Mouse (Mus musculus) forebrain, embryonic 14.5 days (tissue): ENCODE data around the gene Alk. TPM values are rescaled to one million over a fixed set of nuclear protein-coding genes. Genes with fewer than 3 reads are reported as not detected.

ENCODE experiments used
- ATAC-seq: fragments of 200-750 bp; cut with Nextera tagmentation; 2 replicates; pipeline ENCODE4 v1.8.0; 2017; ENCODE audit warnings: mild to moderate bottlenecking, moderate library complexity
- DNase-seq: peaks from one replicate; pipeline ENCODE4 v3.0.0-alpha.2; 2015; ENCODE audit warnings: low spot score
- H3K27ac ChIP-seq: fragments of 300-500 bp; sonication (generic); 2 replicates; pipeline ENCODE4 v1.5.1; 2014; ENCODE audit warnings: low read depth, mild to moderate bottlenecking, control low read depth, low read length, moderate library complexity
- H3K27me3 ChIP-seq: fragments of 300-500 bp; sonication (generic); replicated peaks from 2 replicates; pipeline ENCODE4 v1.6.1; 2014; ENCODE audit warnings: low read length, control low read depth, mixed read lengths; ENCODE audit not compliant: control insufficient read depth, insufficient read depth
- H3K36me3 ChIP-seq: fragments of 300-500 bp; sonication (generic); 2 replicates; pipeline ENCODE4 v1.6.1; 2014; ENCODE audit warnings: low read length, control low read depth; ENCODE audit not compliant: control insufficient read depth, insufficient read depth
- H3K4me1 ChIP-seq: fragments of 300-500 bp; sonication (generic); 2 replicates; pipeline ENCODE4 v1.6.1; 2014; ENCODE audit warnings: antibody characterized with exemption, low read length, control low read depth; ENCODE audit not compliant: control insufficient read depth, insufficient read depth
- H3K4me2 ChIP-seq: fragments of 300-500 bp; sonication (generic); 2 replicates; pipeline ENCODE4 v1.6.1; 2014; ENCODE audit warnings: mild to moderate bottlenecking, control low read depth, low read length
- H3K4me3 ChIP-seq: fragments of 300-500 bp; sonication (generic); 2 replicates; pipeline ENCODE4 v1.5.1; 2014; ENCODE audit warnings: low read depth, low read length, control low read depth
- H3K9ac ChIP-seq: fragments of 300-500 bp; sonication (generic); 2 replicates; pipeline ENCODE4 v1.6.1; 2014; ENCODE audit warnings: mild to moderate bottlenecking, low read length, control low read depth, moderate library complexity
- H3K9me3 ChIP-seq: fragments of 300-500 bp; sonication (generic); replicated peaks from 2 replicates; pipeline ENCODE4 v1.6.1; 2016; ENCODE audit warnings: low read length, control low read depth, mixed read lengths; ENCODE audit not compliant: control insufficient read depth
- WGBS: fragments of 180-500 bp; shearing (Covaris S2); extraction: QIAGEN DNeasy Blood & Tissue Kit; methylation state at CpG from one replicate; pipeline ENCODE4 v1.1.7; 2014; 5-methylcytosine and 5-hydroxymethylcytosine counted together
- polyA plus RNA-seq: library from polyadenylated mRNA; unstranded; fragments of >200 nt; fragmentation: Nextera tagmentation; extraction: Ambion mirVana; gene quantifications from 2 replicates; pipeline ENCODE4 v1.2.1, GENCODE M21; 2014

Alk gene
- 0.55 and 1.3 TPM in 2 replicates for polyA plus RNA-seq

- peak; percentile 97 for ATAC-seq
- WGBS = under 1% methylated on average over 12 of the region's 32 CpGs
These were observed at the start of gene Alk for GRCm38 (mm10) chr17:72604610-72604980. TSS of gene Alk (minus strand) at chr17:72604627.

GRCm38 (mm10) chr17:72652801-72653200 is 48.4 kb upstream of the Alk start:
- Histone ChIP-seq H3K27me3 (no peaks in the 10 kb centered on the region), H3K4me1 (no peaks in the 10 kb centered on the region), H3K27ac (no peak overlapping the region), H3K4me3 (no peak overlapping the region), H3K9me3 (no peaks in the 10 kb centered on the region), H3K36me3 (no peaks in the 10 kb centered on the region), H3K4me2 (no peak overlapping the region), H3K9ac (no peak overlapping the region)
- DNase-seq (no peak), ATAC-seq (no peak)
- 93% methylated on average over 1 of the region's 1 CpGs for WGBS

More at GRCm38 (mm10) chr17:72604610-72604980, at the start of gene Alk:
- no peaks in the 10 kb centered on the region for H3K36me3 ChIP-seq
- H3K27ac ChIP-seq = no peak within 1 kb of the TSS
- peak within 1 kb of the TSS; percentile 54 for H3K4me3 ChIP-seq
- peak within 1 kb of the TSS; percentile 99 for H3K4me2 ChIP-seq
- peak; percentile 98 for DNase-seq
- H3K27me3 ChIP-seq = no peaks in the 10 kb centered on the region; the same call in 1 of the 2 replicates
- H3K9ac ChIP-seq = peak within 1 kb of the TSS; percentile 56
- H3K9me3 ChIP-seq = no peaks in the 10 kb centered on the region
- H3K4me1 ChIP-seq = peaks cover 12% of the 10 kb centered on the region; the same call in 1 of the 2 replicates

GRCm38 (mm10) chr17:72648607-72649217 is 44.3 kb upstream of the Alk start:
- WGBS = 83% methylated on average over 6 of the region's 6 CpGs

GRCm38 (mm10) chr17:72646167-72646566 is 41.7 kb upstream of the Alk start:
- Histone ChIP-seq H3K27ac (no peak overlapping the region), H3K9me3 (no peaks in the 10 kb centered on the region), H3K4me1 (no peaks in the 10 kb centered on the region), H3K9ac (no peak overlapping the region), H3K4me2 (no peak overlapping the region), H3K4me3 (no peak overlapping the region), H3K27me3 (no peaks in the 10 kb centered on the region), H3K36me3 (no peaks in the 10 kb centered on the region)
- no peak for DNase-seq
- 89% methylated on average over 5 of the region's 5 CpGs for WGBS
- ATAC-seq = no peak

More at GRCm38 (mm10) chr17:72648607-72649217, 44.3 kb upstream of the Alk start:
- no peaks in the 10 kb centered on the region for H3K27me3 ChIP-seq
- H3K9me3 ChIP-seq = no peaks in the 10 kb centered on the region
- no peak overlapping the region for H3K4me3 ChIP-seq
- no peak overlapping the region for H3K27ac ChIP-seq
- ATAC-seq (no peak), DNase-seq (no peak)
- no peaks in the 10 kb centered on the region for H3K36me3 ChIP-seq
- no peaks in the 10 kb centered on the region for H3K4me1 ChIP-seq
- H3K9ac ChIP-seq = no peak overlapping the region
- H3K4me2 ChIP-seq = no peak overlapping the region

GRCm38 (mm10) chr17:72640095-72640494 is 35.7 kb upstream of the Alk start:
- Histone ChIP-seq H3K27me3 (no peaks in the 10 kb centered on the region), H3K9ac (no peak overlapping the region), H3K4me3 (no peak overlapping the region), H3K4me2 (no peak overlapping the region), H3K36me3 (no peaks in the 10 kb centered on the region), H3K27ac (no peak overlapping the region), H3K9me3 (no peaks in the 10 kb centered on the region), H3K4me1 (no peaks in the 10 kb centered on the region; the same call in 1 of the 2 replicates)
- DNase-seq (no peak), ATAC-seq (no peak)
- WGBS = 74% methylated on average over 4 of the region's 4 CpGs

GRCm38 (mm10) chr17:72639400-72639799 is 35.0 kb upstream of the Alk start:
- Histone ChIP-seq H3K4me3 (no peak overlapping the region), H3K27me3 (no peaks in the 10 kb centered on the region), H3K9ac (no peak overlapping the region), H3K27ac (no peak overlapping the region), H3K36me3 (no peaks in the 10 kb centered on the region), H3K4me2 (no peak overlapping the region), H3K9me3 (no peaks in the 10 kb centered on the region), H3K4me1 (no peaks in the 10 kb centered on the region; the same call in 1 of the 2 replicates)
- no peak for DNase-seq
- ATAC-seq = no peak
- 62% methylated on average over 7 of the region's 7 CpGs for WGBS

- WGBS = 2% methylated on average over 4 of the region's 4 CpGs
- no peak overlapping the region for H3K4me3 ChIP-seq
- no peaks in the 10 kb centered on the region for H3K9me3 ChIP-seq
- ATAC-seq = no peak; the same call in 1 of the 2 replicates
- no peak overlapping the region for H3K9ac ChIP-seq
- no peaks in the 10 kb centered on the region; the same call in 1 of the 2 replicates for H3K27me3 ChIP-seq
- no peaks in the 10 kb centered on the region for H3K36me3 ChIP-seq
- peak; percentile 94 for DNase-seq
- peaks cover 12% of the 10 kb centered on the region; the same call in 1 of the 2 replicates for H3K4me1 ChIP-seq
- H3K4me2 ChIP-seq = no peak overlapping the region
- no peak overlapping the region for H3K27ac ChIP-seq
These were observed 1.8 kb upstream of the Alk start for GRCm38 (mm10) chr17:72606251-72606650.

- no peaks in the 10 kb centered on the region for H3K36me3 ChIP-seq
- WGBS = under 1% methylated on average over 47 of the region's 51 CpGs
- H3K4me3 ChIP-seq = peak overlapping the region; percentile 54
- peak overlapping the region; percentile 99 for H3K4me2 ChIP-seq
- H3K27me3 ChIP-seq = no peaks in the 10 kb centered on the region; the same call in 1 of the 2 replicates
- no peak overlapping the region for H3K27ac ChIP-seq
- H3K9ac ChIP-seq = peak overlapping the region; percentile 56
- DNase-seq (no peak), ATAC-seq (peak; percentile 68)
- H3K4me1 ChIP-seq = peaks cover 12% of the 10 kb centered on the region; the same call in 1 of the 2 replicates
- no peaks in the 10 kb centered on the region for H3K9me3 ChIP-seq
These were observed 379 bp downstream of the Alk start for GRCm38 (mm10) chr17:72603886-72604609.
